Mouse (Mus musculus) heart, adult 2 months (tissue): ENCODE measurements around the gene Irf3.

Experiments used
- CTCF ChIP-seq: fragments of 200-600 bp; IDR thresholded peaks from 2 replicates; pipeline ENCODE4 v1.8.1; 2022; ENCODE audit warnings: antibody characterized with exemption, mild to moderate bottlenecking, moderate library complexity
- POLR2A ChIP-seq: fragments of 200-500 bp; IDR thresholded peaks from 2 replicates; pipeline ENCODE4 v1.6.1; 2011; ENCODE audit warnings: mild to moderate bottlenecking, low read depth, low read length, control low read depth; ENCODE audit not compliant: insufficient read depth

DNA sequence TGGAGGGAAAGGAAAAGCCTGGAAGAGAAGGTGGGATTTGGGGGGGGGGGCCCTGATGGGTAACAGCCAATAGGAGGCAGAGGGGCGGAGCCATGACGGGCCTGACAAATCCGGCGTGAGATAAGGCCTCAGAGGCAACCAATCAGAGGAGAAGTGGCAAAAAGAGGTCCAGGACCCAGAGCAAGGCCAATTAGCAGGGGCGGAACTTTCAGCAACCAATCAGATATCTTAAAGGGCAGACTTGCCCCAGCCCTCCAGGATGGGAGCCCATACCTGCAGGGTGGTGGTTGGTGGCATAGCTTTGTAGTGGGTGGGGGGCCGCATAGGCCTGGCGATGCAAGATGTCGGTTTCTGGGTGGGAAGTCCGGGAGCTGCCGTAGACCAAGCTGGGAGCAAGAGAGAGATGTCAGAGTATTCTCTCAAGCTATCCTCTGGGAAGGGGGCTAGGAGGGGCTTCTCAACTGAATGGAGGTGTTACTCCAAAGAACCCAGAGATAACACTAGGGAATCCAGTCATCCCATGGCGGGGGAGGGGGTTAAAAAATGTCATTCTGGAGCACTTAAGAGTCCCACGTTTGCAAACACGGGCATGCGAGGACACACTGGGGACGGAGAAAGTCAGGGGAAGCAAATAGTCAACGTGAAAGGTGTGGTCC, 53.6 kb downstream of the Irf3 start:
- TF ChIP-seq CTCF (no peak), POLR2A (no peak)
